31 mouse cellular contexts compared by ENCODE assay signal in genomic region chr5:76043521-76044510, GRCm38 (mm10).
DNase-seq lines count a peak whose midpoint lies in the region; ATAC-seq and TF ChIP-seq lines count a peak whose summit lies in the region.
"Had no signal": no experiment of that assay in that cellular context is flagged by ENCODE, and none has a peak within 500 bp of the region (broad histone marks: within the 10 kb centered on the region; RNA-seq: fewer than 3 reads in every experiment).

No protein-coding gene starts in this region.

- no peaks in the 10 kb centered on the region for H3K27me3 ChIP-seq in hindbrain, embryonic 10.5 days (ENCODE audit: insufficient read depth, poor library complexity, severe bottlenecking)
- H3K27me3 ChIP-seq in hindbrain, embryonic 16.5 days (replicated peaks; ENCODE audit: control insufficient read depth, insufficient read depth, low read length): no peaks in the 10 kb centered on the region
- no peaks in the 10 kb centered on the region for H3K27me3 ChIP-seq in liver, postnatal 0 days (ENCODE audit: insufficient read depth, low read length)
- no peaks in the 10 kb centered on the region for H3K27me3 ChIP-seq in liver, embryonic 12.5 days (replicated peaks)
- no peaks in the 10 kb centered on the region for H3K27me3 ChIP-seq in embryonic facial prominence, embryonic 10.5 days (replicated peaks; ENCODE audit: low read depth, poor library complexity, severe bottlenecking)
- H3K27me3 ChIP-seq: embryonic facial prominence, embryonic 12.5 days; forebrain, embryonic 12.5 days; limb, embryonic 13.5 days; liver, embryonic 15.5 days; lung, embryonic 15.5 days; neural tube, embryonic 12.5 days; Patski had no signal

- DNase-seq in hindbrain, embryonic 10.5 days (ENCODE audit: low spot score): peak; percentile 25
- no peak for DNase-seq in liver, postnatal 0 days
- peak; percentile 64 for DNase-seq in embryonic facial prominence, embryonic 10.5 days (ENCODE audit: low spot score)
- DNase-seq in left cerebral cortex, postnatal 10 days (ENCODE audit: extremely low spot score in 1 of 2, low spot score in 2 of 2): no peak
- DNase-seq: adrenal gland, postnatal 14 days; cerebellum, adult 11 months; cerebellum, adult 9-10 months; cerebellum, postnatal 36 days; gastrocnemius, postnatal 25 days; heart, adult 18-20 months; heart, postnatal 36 days; kidney, adult 2 months; kidney, postnatal 14 days; layer of hippocampus, adult 9-11 months; right cerebral cortex, adult 18-20 months; spleen, adult 18-20 months; thymus, postnatal 14 days had no signal

- no peak overlapping the region for H3K4me2 ChIP-seq in hindbrain, embryonic 16.5 days (ENCODE audit: low read length)
- H3K4me2 ChIP-seq in liver, postnatal 0 days (ENCODE audit: low read depth, low read length): peak overlapping the region; percentile 4; the same call in 1 of the 2 replicates
- H3K4me2 ChIP-seq in liver, embryonic 12.5 days: no peak overlapping the region
- H3K4me2 ChIP-seq: embryonic facial prominence, embryonic 12.5 days; forebrain, embryonic 12.5 days; heart, embryonic 11.5 days; hindbrain, embryonic 14.5 days; limb, embryonic 13.5 days; liver, embryonic 15.5 days; lung, embryonic 15.5 days; neural tube, embryonic 12.5 days had no signal

- H3K4me1 ChIP-seq in hindbrain, embryonic 10.5 days (replicated peaks): 0 out of 2 replicates have a peak, but pooled peaks cover 4% of the 10 kb centered on the region
- no peaks in the 10 kb centered on the region for H3K4me1 ChIP-seq in hindbrain, embryonic 16.5 days (ENCODE audit: control insufficient read depth, insufficient read depth, low read depth, low read length)
- no peaks in the 10 kb centered on the region for H3K4me1 ChIP-seq in liver, postnatal 0 days (ENCODE audit: insufficient read depth)
- no peaks in the 10 kb centered on the region for H3K4me1 ChIP-seq in liver, embryonic 12.5 days
- peaks cover 21% of the 10 kb centered on the region for H3K4me1 ChIP-seq in embryonic facial prominence, embryonic 10.5 days
- H3K4me1 ChIP-seq: forebrain, embryonic 12.5 days; liver, embryonic 15.5 days; lung, embryonic 15.5 days; midbrain, embryonic 10.5 days; neural tube, embryonic 12.5 days had no signal

- H3K27ac ChIP-seq in hindbrain, embryonic 10.5 days: no peak overlapping the region
- no peak overlapping the region for H3K27ac ChIP-seq in hindbrain, embryonic 16.5 days (ENCODE audit: low read depth, low read length)
- H3K27ac ChIP-seq in liver, postnatal 0 days (ENCODE audit: low read depth): no peak overlapping the region
- H3K27ac ChIP-seq in liver, embryonic 12.5 days: no peak overlapping the region
- H3K27ac ChIP-seq in embryonic facial prominence, embryonic 10.5 days (replicated peaks): no peak overlapping the region; the same call in 1 of the 2 replicates
- H3K27ac ChIP-seq: embryonic facial prominence, embryonic 12.5 days; forebrain, embryonic 12.5 days; hindbrain, embryonic 14.5 days; limb, embryonic 13.5 days; liver, embryonic 15.5 days; lung, embryonic 15.5 days; midbrain, embryonic 10.5 days; neural tube, embryonic 12.5 days had no signal

- no peaks in the 10 kb centered on the region for H3K36me3 ChIP-seq in hindbrain, embryonic 10.5 days
- H3K36me3 ChIP-seq in hindbrain, embryonic 16.5 days (ENCODE audit: control insufficient read depth, insufficient read depth, low read length): no peaks in the 10 kb centered on the region
- no peaks in the 10 kb centered on the region for H3K36me3 ChIP-seq in liver, postnatal 0 days (replicated peaks; ENCODE audit: insufficient read depth, low read length)
- H3K36me3 ChIP-seq in liver, embryonic 12.5 days: no peaks in the 10 kb centered on the region
- H3K36me3 ChIP-seq in embryonic facial prominence, embryonic 10.5 days (replicated peaks): no peaks in the 10 kb centered on the region
- H3K36me3 ChIP-seq: embryonic facial prominence, embryonic 12.5 days; forebrain, embryonic 12.5 days; limb, embryonic 13.5 days; liver, embryonic 15.5 days; lung, embryonic 15.5 days; midbrain, embryonic 10.5 days; neural tube, embryonic 12.5 days had no signal

- 69% methylated on average over 14 of the region's 14 CpGs for WGBS in hindbrain, embryonic 10.5 days
- WGBS in hindbrain, embryonic 16.5 days: 85% methylated on average over 14 of the region's 14 CpGs
- 62% methylated on average over 14 of the region's 14 CpGs for WGBS in liver, postnatal 0 days (ENCODE audit: insufficient replicate concordance)
- WGBS in liver, embryonic 12.5 days (ENCODE audit: insufficient replicate concordance): 69% methylated on average over 14 of the region's 14 CpGs
- 40% methylated on average over 14 of the region's 14 CpGs for WGBS in embryonic facial prominence, embryonic 10.5 days

- 0 out of 2 replicates have a peak, but pooled peaks cover 3% of the 10 kb centered on the region for H3K9me3 ChIP-seq in hindbrain, embryonic 10.5 days
- 0 out of 2 replicates have a peak, but pooled peaks cover 5% of the 10 kb centered on the region for H3K9me3 ChIP-seq in hindbrain, embryonic 16.5 days (ENCODE audit: control insufficient read depth, low read length)
- H3K9me3 ChIP-seq in liver, postnatal 0 days (ENCODE audit: low read length): no peaks in the 10 kb centered on the region; the same call in 1 of the 2 replicates
- no peaks in the 10 kb centered on the region for H3K9me3 ChIP-seq in liver, embryonic 12.5 days (replicated peaks)
- H3K9me3 ChIP-seq in embryonic facial prominence, embryonic 10.5 days: peaks cover 2% of the 10 kb centered on the region; the same call in 1 of the 2 replicates
- H3K9me3 ChIP-seq: embryonic facial prominence, embryonic 12.5 days; limb, embryonic 13.5 days; liver, embryonic 15.5 days; lung, embryonic 15.5 days; neural tube, embryonic 12.5 days had no signal

- TF ChIP-seq EP300 in liver, postnatal 0 days (IDR thresholded peaks at IDR 0.05; ENCODE audit: low read depth): 0 out of 2 replicates have a peak, but pooled peaks have one; percentile 7

- H3K4me3 ChIP-seq in hindbrain, embryonic 10.5 days: no peak overlapping the region
- H3K4me3 ChIP-seq in hindbrain, embryonic 16.5 days (ENCODE audit: low read length): no peak overlapping the region
- no peak overlapping the region for H3K4me3 ChIP-seq in liver, postnatal 0 days (ENCODE audit: low read depth, low read length)
- H3K4me3 ChIP-seq in liver, embryonic 12.5 days: no peak overlapping the region
- H3K4me3 ChIP-seq in embryonic facial prominence, embryonic 10.5 days: no peak overlapping the region
- H3K4me3 ChIP-seq: embryonic facial prominence, embryonic 12.5 days; forebrain, embryonic 12.5 days; limb, embryonic 13.5 days; liver, embryonic 15.5 days; lung, embryonic 15.5 days; midbrain, embryonic 10.5 days; myocyte; neural tube, embryonic 12.5 days had no signal

- H3K9ac ChIP-seq in hindbrain, embryonic 16.5 days (ENCODE audit: low read depth, low read length): no peak overlapping the region
- no peak overlapping the region for H3K9ac ChIP-seq in liver, postnatal 0 days (replicated peaks)
- no peak overlapping the region for H3K9ac ChIP-seq in liver, embryonic 12.5 days
- H3K9ac ChIP-seq: embryonic facial prominence, embryonic 12.5 days; forebrain, embryonic 12.5 days; hindbrain, embryonic 14.5 days; limb, embryonic 13.5 days; liver, embryonic 15.5 days; lung, embryonic 15.5 days; neural tube, embryonic 12.5 days had no signal

- intact Hi-C loops in left cerebral cortex, postnatal 10 days (cut with DNase I): no loop called here

- no peak for TF ChIP-seq CTCF in liver, postnatal 0 days (IDR thresholded peaks at IDR 0.05; ENCODE audit: low read depth)

- no peak for ATAC-seq in hindbrain, embryonic 16.5 days
- no peak for ATAC-seq in liver, postnatal 0 days
- ATAC-seq in liver, embryonic 12.5 days: no peak
- ATAC-seq in erythroid progenitor cell, adult 5-6 weeks (replicated peaks; ENCODE audit: low FRiP score, poor library complexity, severe bottlenecking): no peak
- ATAC-seq: Patski had no signal

Comparison
In these comparisons a context has a peak if more than half of its experiments do, and no peak if none do; other contexts are left out.
1. DNase-seq: peak in hindbrain, embryonic 10.5 days (single experiment) and embryonic facial prominence, embryonic 10.5 days (single experiment); none in liver, postnatal 0 days (single experiment) and left cerebral cortex, postnatal 10 days (0 of 2).